Mouse (Mus musculus): ENCODE results near the gene Gm10720.
"Not testable (repeated sequence)": the region's sequence is repeated elsewhere in the genome, so short reads cannot be mapped to it uniquely, and the experiment has no call there.

DNA sequence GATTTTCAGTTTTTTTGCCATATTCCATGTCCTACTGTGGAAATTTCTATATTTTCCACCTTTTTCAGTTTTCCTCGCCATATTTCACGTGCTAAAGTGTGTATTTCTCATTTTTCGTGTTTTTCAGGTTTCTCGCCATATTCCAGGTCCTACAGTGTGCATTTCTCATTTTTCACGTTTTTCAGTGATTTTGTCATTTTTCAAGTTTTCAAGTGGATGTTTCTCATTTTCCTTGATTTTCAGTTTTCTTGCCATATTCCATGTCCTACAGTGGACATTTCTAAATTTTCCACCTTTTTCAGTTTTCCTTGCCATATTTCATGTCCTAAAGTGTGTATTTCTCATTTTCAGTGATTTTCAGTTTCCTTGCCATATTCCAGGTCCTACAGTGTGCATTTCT is 10.7 kb downstream of the Gm10720 start:
- TF ChIP-seq CTCF (IDR thresholded peaks at IDR 0.05; ENCODE audit: borderline replicate concordance, control insufficient read depth, extremely low read depth, insufficient read depth, low read length, poor library complexity); POLR2A (IDR thresholded peaks at IDR 0.05; ENCODE audit: control insufficient read depth, extremely low read depth, insufficient read depth, low read length, poor library complexity): not testable (repeated sequence)
